Mouse (Mus musculus): ENCODE data around the gene Ptges3l.
"Not testable (repeated sequence)": the region's sequence is repeated elsewhere in the genome, so short reads cannot be mapped to it uniquely, and the experiment has no call there.

Ptges3l gene

GRCm38 (mm10) chr11:101455627-101456026 lies 30.5 kb upstream of the Ptges3l start:
- no peak for DNase-seq

- DNase-seq, result no peak
Observed at GRCm38 (mm10) chr11:101454702-101455101, 29.6 kb upstream of the Ptges3l start.

GRCm38 (mm10) chr11:101452093-101452774 lies 27.1 kb upstream of the Ptges3l start:
- no peak for DNase-seq

GRCm38 (mm10) chr11:101451536-101451935 lies 26.4 kb upstream of the Ptges3l start:
- no peak for DNase-seq

- DNase-seq, result no peak
Observed at GRCm38 (mm10) chr11:101450394-101450793, 25.3 kb upstream of the Ptges3l start.

GRCm38 (mm10) chr11:101449596-101449995 lies 24.5 kb upstream of the Ptges3l start:
- DNase-seq, result not testable (repeated sequence)

GRCm38 (mm10) chr11:101448899-101449298 lies 23.8 kb upstream of the Ptges3l start:
- no peak for DNase-seq

GRCm38 (mm10) chr11:101448274-101448746 lies 23.2 kb upstream of the Ptges3l start, which contains the start of gene Ifi35:
Gene Ifi35 (plus strand): TSS chr11:101448407.
- DNase-seq, result no peak

- DNase-seq, result no peak
Observed at GRCm38 (mm10) chr11:101447786-101448185, 22.7 kb upstream of the Ptges3l start.

GRCm38 (mm10) chr11:101446860-101447259 lies 21.7 kb upstream of the Ptges3l start:
- not testable (repeated sequence) for DNase-seq

- DNase-seq, result no peak
Observed at GRCm38 (mm10) chr11:101446319-101446718, 21.2 kb upstream of the Ptges3l start.

GRCm38 (mm10) chr11:101442760-101443159 lies 17.6 kb upstream of the Ptges3l start:
- DNase-seq, result no peak

GRCm38 (mm10) chr11:101442127-101442693 lies 17.1 kb upstream of the Ptges3l start, which contains the start of gene Rpl27:
Gene Rpl27 (plus strand): TSS chr11:101442298.
- peak; percentile 99 for DNase-seq

GRCm38 (mm10) chr11:101441450-101442126 lies 16.5 kb upstream of the Ptges3l start:
- DNase-seq, result not testable (repeated sequence)

GRCm38 (mm10) chr11:101438006-101438405 lies 12.9 kb upstream of the Ptges3l start:
- not testable (repeated sequence) for DNase-seq

- no peak for DNase-seq
Observed at GRCm38 (mm10) chr11:101436916-101437315, 11.8 kb upstream of the Ptges3l start.

GRCm38 (mm10) chr11:101435831-101436230 lies 10.7 kb upstream of the Ptges3l start:
- DNase-seq, result no peak

GRCm38 (mm10) chr11:101433396-101433795 lies 8.3 kb upstream of the Ptges3l start:
- DNase-seq, result peak; percentile 65

GRCm38 (mm10) chr11:101431327-101431726 lies 6.2 kb upstream of the Ptges3l start:
- DNase-seq, result no peak

- no peak for DNase-seq
Observed at GRCm38 (mm10) chr11:101426165-101426564, 1.0 kb upstream of the Ptges3l start.

- DNase-seq, result peak; percentile 23
Observed at GRCm38 (mm10) chr11:101424105-101424851, 855 bp downstream of the Ptges3l start, which contains the start of gene Gm27029. Gene Gm27029 (minus strand): TSS chr11:101424796.

GRCm38 (mm10) chr11:101420148-101420547 lies 5.0 kb downstream of the Ptges3l start:
- DNase-seq, result no peak

GRCm38 (mm10) chr11:101419610-101420009 lies 5.5 kb downstream of the Ptges3l start:
- no peak for DNase-seq
